Mouse (Mus musculus): Measurements from ENCODE around the gene Tmppe. TPM values are rescaled to one million over a fixed set of nuclear protein-coding genes. Genes with fewer than 3 reads are reported as not detected.
"Not testable (repeated sequence)": the region's sequence is repeated elsewhere in the genome, so short reads cannot be mapped to it uniquely, and the experiment has no call there.

Tmppe gene
- polyA plus RNA-seq, 1 experiment from 2014 or later: 5.7 TPM

DNA sequence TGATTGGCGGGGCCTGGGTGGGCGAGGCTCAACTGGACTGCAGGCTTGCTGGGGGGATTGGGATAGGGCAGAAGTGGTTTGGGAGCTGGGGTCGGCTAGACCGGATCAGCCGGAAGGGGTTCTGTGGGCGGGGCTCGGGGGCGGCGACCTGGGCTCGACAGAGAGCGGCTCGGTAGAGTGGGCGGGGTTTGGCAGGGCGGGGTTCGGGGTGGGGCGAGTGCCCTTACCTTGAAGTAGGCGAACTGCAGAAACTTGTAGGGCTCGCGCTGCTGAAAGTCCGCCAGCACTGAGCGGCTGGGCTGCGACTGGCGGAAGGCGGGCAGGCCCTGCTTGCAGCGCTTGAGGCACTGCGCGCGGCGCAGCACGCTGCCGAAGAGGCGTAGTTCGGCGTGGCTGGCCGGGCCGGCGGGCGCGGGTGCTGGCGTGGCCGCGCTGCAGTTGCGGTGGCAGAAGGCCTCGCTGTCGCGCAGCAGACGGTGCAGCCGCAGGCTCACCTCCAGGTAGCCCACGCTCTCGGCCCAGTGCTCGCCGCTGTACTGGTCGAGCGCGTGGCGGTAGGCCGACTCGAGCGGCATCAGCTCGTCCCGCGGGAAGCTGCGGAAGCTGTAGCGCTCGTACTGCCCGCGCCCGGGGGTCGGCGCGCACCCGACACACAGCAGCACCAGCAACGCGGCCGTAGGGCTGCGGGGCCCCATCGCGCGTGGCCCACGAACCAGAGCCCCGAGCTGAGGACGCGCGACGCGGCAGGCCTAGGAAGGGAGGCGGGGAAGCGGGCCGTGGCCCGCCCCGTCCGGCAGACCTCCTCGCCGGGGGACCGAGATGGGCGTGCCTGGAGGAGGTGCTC lies 10.8 kb upstream of the Tmppe start, which contains the start of gene Crtap:
Gene Crtap (minus strand): TSS at position 771 of the 844 bp plus-strand sequence.
- TF ChIP-seq EP300 (optimal IDR thresholded peaks at IDR 0.05) (no peak), CTCF (IDR thresholded peaks at IDR 0.05; ENCODE audit: low read depth) (no peak)
- Histone ChIP-seq H3K27me3 (ENCODE audit: control insufficient read depth, insufficient read depth, low read length) (no peaks in the 10 kb centered on the region), H3K9me3 (ENCODE audit: control insufficient read depth, low read length) (no peaks in the 10 kb centered on the region), H3K9ac (ENCODE audit: low read length) (peak within 1 kb of the TSS; percentile 85), H3K36me3 (ENCODE audit: control insufficient read depth, insufficient read depth, low read length) (no peaks in the 10 kb centered on the region; the same call in 1 of the 2 replicates), H3K4me1 (replicated peaks; ENCODE audit: control insufficient read depth, insufficient read depth) (no peaks in the 10 kb centered on the region), H3K27ac (replicated peaks) (peak within 1 kb of the TSS; percentile 92), H3K4me2 (replicated peaks; ENCODE audit: low read depth) (peak within 1 kb of the TSS; percentile 86), H3K4me3 (ENCODE audit: low read depth, low read length) (peak within 1 kb of the TSS; percentile 73)
- 2% methylated on average over 85 of the region's 96 CpGs for WGBS
- ATAC-seq (ENCODE audit: low FRiP score, low TSS enrichment): peak; percentile 83
- peak; percentile 88 for DNase-seq (ENCODE audit: low spot score)

GRCm38 (mm10) chr9:114390749-114391075 lies 10.2 kb upstream of the Tmppe start:
- no peaks in the 10 kb centered on the region for H3K27me3 ChIP-seq (ENCODE audit: control insufficient read depth, insufficient read depth, low read length)
- 2% methylated on average over 10 of the region's 10 CpGs for WGBS

DNA sequence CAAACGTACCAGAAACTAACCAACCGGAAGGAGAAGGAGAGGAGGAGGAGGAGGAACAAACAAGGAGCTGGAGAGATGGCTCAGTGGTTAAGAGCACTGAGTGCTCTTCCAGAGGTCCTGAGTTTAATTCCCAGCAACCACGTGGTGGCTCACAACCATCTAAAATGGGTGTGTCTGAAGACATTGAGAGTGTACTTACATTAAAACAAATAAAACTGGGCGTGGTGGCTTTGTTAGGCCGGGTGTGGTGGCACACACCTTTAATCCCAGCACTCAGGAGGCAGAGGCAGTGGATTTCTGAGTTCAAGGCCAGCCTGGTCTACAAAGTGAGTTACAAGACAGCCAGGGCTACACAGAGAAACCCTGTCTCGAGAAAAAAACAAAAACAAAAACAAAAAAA lies 6.8 kb upstream of the Tmppe start:
- DNase-seq (ENCODE audit: low spot score); ATAC-seq (ENCODE audit: low FRiP score, low TSS enrichment); H3K4me3 ChIP-seq (ENCODE audit: low read depth, low read length); H3K9me3 ChIP-seq (ENCODE audit: control insufficient read depth, low read length); H3K27ac ChIP-seq (replicated peaks); H3K4me2 ChIP-seq (replicated peaks; ENCODE audit: low read depth); H3K36me3 ChIP-seq (ENCODE audit: control insufficient read depth, insufficient read depth, low read length); H3K4me1 ChIP-seq (replicated peaks; ENCODE audit: control insufficient read depth, insufficient read depth); H3K27me3 ChIP-seq (ENCODE audit: control insufficient read depth, insufficient read depth, low read length); H3K9ac ChIP-seq (ENCODE audit: low read length): not testable (repeated sequence)
- WGBS: 53% methylated on average over 6 of the region's 6 CpGs

More at GRCm38 (mm10) chr9:114390749-114391075, 10.2 kb upstream of the Tmppe start:
- TF ChIP-seq CTCF (IDR thresholded peaks at IDR 0.05; ENCODE audit: low read depth) (no peak), EP300 (optimal IDR thresholded peaks at IDR 0.05) (no peak)
- H3K4me2 ChIP-seq (replicated peaks; ENCODE audit: low read depth): peak overlapping the region; percentile 86
- H3K36me3 ChIP-seq (ENCODE audit: control insufficient read depth, insufficient read depth, low read length): no peaks in the 10 kb centered on the region; the same call in 1 of the 2 replicates
- H3K9ac ChIP-seq (ENCODE audit: low read length): peak overlapping the region; percentile 85
- no peaks in the 10 kb centered on the region for H3K4me1 ChIP-seq (replicated peaks; ENCODE audit: control insufficient read depth, insufficient read depth)
- no peaks in the 10 kb centered on the region for H3K9me3 ChIP-seq (ENCODE audit: control insufficient read depth, low read length)
- ATAC-seq (ENCODE audit: low FRiP score, low TSS enrichment) (no peak), DNase-seq (ENCODE audit: low spot score) (no peak)
- H3K27ac ChIP-seq (replicated peaks): peak overlapping the region; percentile 92
- peak overlapping the region; percentile 73 for H3K4me3 ChIP-seq (ENCODE audit: low read depth, low read length)

GRCm38 (mm10) chr9:114394677-114395076 lies 6.2 kb upstream of the Tmppe start:
- Histone ChIP-seq H3K4me2 (replicated peaks; ENCODE audit: low read depth) (no peak overlapping the region), H3K27me3 (ENCODE audit: control insufficient read depth, insufficient read depth, low read length) (no peaks in the 10 kb centered on the region), H3K27ac (replicated peaks) (no peak overlapping the region), H3K9me3 (ENCODE audit: control insufficient read depth, low read length) (no peaks in the 10 kb centered on the region), H3K4me3 (ENCODE audit: low read depth, low read length) (no peak overlapping the region), H3K4me1 (replicated peaks; ENCODE audit: control insufficient read depth, insufficient read depth) (no peaks in the 10 kb centered on the region), H3K36me3 (ENCODE audit: control insufficient read depth, insufficient read depth, low read length) (no peaks in the 10 kb centered on the region), H3K9ac (ENCODE audit: low read length) (no peak overlapping the region)
- DNase-seq (ENCODE audit: low spot score) (no peak), ATAC-seq (ENCODE audit: low FRiP score, low TSS enrichment) (no peak)
- TF ChIP-seq CTCF (IDR thresholded peaks at IDR 0.05; ENCODE audit: low read depth) (no peak), EP300 (optimal IDR thresholded peaks at IDR 0.05) (no peak)
- 75% methylated on average over 8 of the region's 8 CpGs for WGBS

GRCm38 (mm10) chr9:114395258-114395657 lies 5.6 kb upstream of the Tmppe start:
- TF ChIP-seq CTCF (IDR thresholded peaks at IDR 0.05; ENCODE audit: low read depth) (no peak), EP300 (optimal IDR thresholded peaks at IDR 0.05) (no peak)
- DNase-seq (ENCODE audit: low spot score): peak; percentile 46
- H3K4me2 ChIP-seq (replicated peaks; ENCODE audit: low read depth): no peak overlapping the region
- no peaks in the 10 kb centered on the region for H3K36me3 ChIP-seq (ENCODE audit: control insufficient read depth, insufficient read depth, low read length)
- 80% methylated on average over 4 of the region's 4 CpGs for WGBS
- H3K9ac ChIP-seq (ENCODE audit: low read length): no peak overlapping the region
- ATAC-seq (ENCODE audit: low FRiP score, low TSS enrichment): peak; percentile 82
- H3K27me3 ChIP-seq (ENCODE audit: control insufficient read depth, insufficient read depth, low read length): no peaks in the 10 kb centered on the region
- H3K9me3 ChIP-seq (ENCODE audit: control insufficient read depth, low read length): no peaks in the 10 kb centered on the region
- H3K4me3 ChIP-seq (ENCODE audit: low read depth, low read length): no peak overlapping the region
- H3K4me1 ChIP-seq (replicated peaks; ENCODE audit: control insufficient read depth, insufficient read depth): no peaks in the 10 kb centered on the region
- no peak overlapping the region for H3K27ac ChIP-seq (replicated peaks)

DNA sequence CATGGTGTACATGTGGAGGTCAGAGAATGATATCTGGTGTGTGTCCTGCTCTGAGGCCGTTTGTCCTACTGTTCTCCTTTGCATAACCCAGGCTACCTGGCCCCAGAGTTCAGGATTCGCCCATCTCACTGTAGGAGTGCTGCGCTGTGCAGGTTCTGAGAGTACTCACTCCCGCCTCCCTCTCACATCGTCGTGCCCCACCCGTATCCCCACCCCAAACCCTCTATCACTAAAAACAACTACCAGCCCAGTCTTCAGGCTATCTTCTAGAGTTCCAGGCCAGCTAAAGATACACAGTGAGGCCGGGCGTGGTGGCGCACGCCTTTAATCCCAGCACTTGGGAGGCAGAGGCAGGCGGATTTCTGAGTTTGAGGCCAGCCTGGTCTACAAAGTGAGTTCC lies 1.2 kb upstream of the Tmppe start:
- no peak for DNase-seq (ENCODE audit: low spot score)
- Histone ChIP-seq H3K4me3 (ENCODE audit: low read depth, low read length) (no peak overlapping the region), H3K9ac (ENCODE audit: low read length) (no peak overlapping the region), H3K27ac (replicated peaks) (no peak overlapping the region), H3K36me3 (ENCODE audit: control insufficient read depth, insufficient read depth, low read length) (peaks cover 5% of the 10 kb centered on the region), H3K9me3 (ENCODE audit: control insufficient read depth, low read length) (0 out of 2 replicates have a peak, but pooled peaks cover 3% of the 10 kb centered on the region), H3K4me1 (replicated peaks; ENCODE audit: control insufficient read depth, insufficient read depth) (0 out of 2 replicates have a peak, but pooled peaks cover 2% of the 10 kb centered on the region), H3K4me2 (replicated peaks; ENCODE audit: low read depth) (no peak overlapping the region), H3K27me3 (ENCODE audit: control insufficient read depth, insufficient read depth, low read length) (no peaks in the 10 kb centered on the region)
- ATAC-seq (ENCODE audit: low FRiP score, low TSS enrichment): no peak
- TF ChIP-seq EP300 (optimal IDR thresholded peaks at IDR 0.05): no peak
- no peak for TF ChIP-seq CTCF (IDR thresholded peaks at IDR 0.05; ENCODE audit: low read depth)
- WGBS: 90% methylated on average over 12 of the region's 12 CpGs

Data from stomach, postnatal 0 days (tissue).